Mouse (Mus musculus): ENCODE data around the gene Fam217b. TPM values are rescaled to one million over a fixed set of nuclear protein-coding genes. Genes with fewer than 3 reads are reported as not detected.

Gene Fam217b
- 14.2 and 17.2 TPM in 2 replicates for polyA plus RNA-seq (2015; fragmentation: Nextera tagmentation; extraction: Ambion mirVana)

DNA sequence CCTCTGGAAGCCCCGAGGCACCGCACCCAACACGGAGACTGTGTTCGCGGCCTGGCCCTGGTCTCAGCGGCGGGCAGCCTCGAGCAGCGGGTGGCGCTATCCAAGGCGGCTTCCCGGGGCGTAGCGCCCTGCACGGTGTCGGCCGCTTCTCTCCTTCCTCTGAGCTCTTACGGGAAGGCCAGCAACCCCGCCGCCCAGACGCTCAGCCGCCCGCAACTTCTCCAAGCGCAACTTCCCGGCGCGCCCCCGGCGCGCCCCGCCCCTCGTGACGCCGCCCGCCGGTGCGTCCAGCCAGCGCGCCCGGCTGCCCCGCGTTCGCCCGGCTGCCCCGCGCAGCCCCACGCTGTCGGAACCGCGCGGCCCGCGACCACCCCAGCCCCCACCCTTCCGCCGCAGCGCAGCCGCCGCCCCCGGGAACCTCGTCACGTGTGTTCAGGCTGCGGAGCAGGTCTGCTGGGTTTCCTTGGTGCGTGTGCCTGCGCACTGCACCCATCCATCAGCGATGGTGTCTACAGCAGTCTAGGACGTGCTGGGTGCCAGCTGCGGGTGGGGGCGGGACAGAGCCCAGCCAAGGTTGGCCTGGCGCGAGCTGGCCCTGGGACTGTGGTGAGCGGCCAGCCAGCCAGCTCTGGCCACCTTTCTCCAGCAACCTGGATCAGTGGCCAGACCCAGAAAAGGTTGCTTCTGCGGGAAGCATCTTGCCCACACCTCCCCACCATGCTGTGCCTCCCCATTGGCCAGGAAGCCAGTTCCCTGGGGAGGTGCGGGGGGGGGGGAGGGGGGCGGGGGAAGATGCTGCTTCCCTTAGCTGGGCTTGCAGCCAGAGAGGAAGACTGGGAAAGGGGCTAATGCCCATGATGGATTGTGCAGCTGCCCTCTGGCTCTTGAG is at the start of gene Fam217b, which contains the start of gene Ppp1r3d:
Gene Fam217b (plus strand): TSS at position 264 of the 889 bp plus-strand sequence.
Gene Ppp1r3d (minus strand): TSS at position 212 of the 889 bp plus-strand sequence.
- no peaks in the 10 kb centered on the region for H3K36me3 ChIP-seq (replicated peaks)
- peak within 1 kb of the TSS; percentile 98 for H3K4me2 ChIP-seq
- H3K9ac ChIP-seq, result peak within 1 kb of the TSS; percentile 61
- H3K4me1 ChIP-seq, result peaks cover 21% of the 10 kb centered on the region
- 0 out of 2 replicates have a peak, but pooled peaks cover 5% of the 10 kb centered on the region for H3K27me3 ChIP-seq (replicated peaks)
- H3K27ac ChIP-seq, result peak within 1 kb of the TSS; percentile 80
- H3K4me3 ChIP-seq, result peak within 1 kb of the TSS; percentile 58
- ATAC-seq (replicated peaks), result peak; percentile 90
- under 1% methylated on average over 57 of the region's 74 CpGs for WGBS
- no peaks in the 10 kb centered on the region for H3K9me3 ChIP-seq

DNA sequence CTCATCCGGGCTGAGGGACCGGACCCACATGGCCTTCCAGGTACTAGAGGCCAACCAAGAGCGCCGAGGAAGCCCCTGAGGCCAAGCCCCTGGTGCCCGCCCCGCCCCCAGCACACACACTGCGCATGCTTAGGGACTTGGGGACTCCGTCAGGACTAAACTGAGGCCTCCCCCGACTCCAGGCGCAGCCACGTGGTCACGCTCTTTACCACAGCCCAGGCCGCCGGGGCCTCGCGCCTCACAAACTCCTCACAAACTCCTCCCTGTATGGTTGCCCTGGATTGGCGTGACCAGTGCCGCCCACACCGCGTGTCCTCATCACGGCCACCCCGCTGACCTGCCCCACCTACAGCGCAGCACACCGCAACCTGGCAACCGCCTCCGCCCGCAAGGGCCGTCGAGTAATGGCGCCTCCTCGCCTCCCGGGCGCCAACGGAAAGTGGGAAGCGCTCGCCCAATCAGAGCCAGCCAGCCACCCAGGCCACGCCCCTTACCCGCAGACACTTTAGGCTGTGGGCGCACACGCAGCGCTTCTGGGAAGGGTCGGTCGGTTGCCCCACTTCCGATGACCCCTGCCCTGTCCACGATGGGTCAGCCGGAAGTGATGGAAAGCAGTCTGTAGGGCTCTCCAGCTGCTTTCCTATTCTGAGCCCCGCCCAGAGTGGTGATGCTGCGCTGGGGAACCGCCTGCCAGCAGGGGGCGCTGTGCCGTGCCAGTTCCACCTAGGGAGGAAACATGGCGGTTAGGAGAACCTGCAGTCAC is 7.1 kb upstream of the Fam217b start, which contains the start of gene Sycp2:
Gene Sycp2 (minus strand): TSS at position 633 of the 763 bp plus-strand sequence.
- H3K36me3 ChIP-seq (replicated peaks), result no peaks in the 10 kb centered on the region
- H3K4me1 ChIP-seq, result no peaks in the 10 kb centered on the region
- no peaks in the 10 kb centered on the region for H3K27me3 ChIP-seq (replicated peaks)
- H3K4me2 ChIP-seq, result no peak within 1 kb of the TSS
- 87% methylated on average over 52 of the region's 52 CpGs for WGBS
- no peak within 1 kb of the TSS for H3K9ac ChIP-seq
- no peak within 1 kb of the TSS for H3K27ac ChIP-seq
- no peaks in the 10 kb centered on the region for H3K9me3 ChIP-seq
- peak; percentile 45; the same call in 1 of the 2 replicates for ATAC-seq (replicated peaks)
- H3K4me3 ChIP-seq, result no peak within 1 kb of the TSS

GRCm38 (mm10) chr2:178409024-178409423 is 5.3 kb upstream of the Fam217b start:
- ATAC-seq (replicated peaks), result no peak
- WGBS, result 45% methylated on average over 1 of the region's 1 CpGs
- Histone ChIP-seq H3K4me3 (no peak overlapping the region), H3K9me3 (no peaks in the 10 kb centered on the region), H3K9ac (no peak overlapping the region), H3K4me2 (no peak overlapping the region), H3K4me1 (peaks cover 11% of the 10 kb centered on the region), H3K36me3 (replicated peaks) (no peaks in the 10 kb centered on the region), H3K27ac (no peak overlapping the region), H3K27me3 (replicated peaks) (0 out of 2 replicates have a peak, but pooled peaks cover 5% of the 10 kb centered on the region)

DNA sequence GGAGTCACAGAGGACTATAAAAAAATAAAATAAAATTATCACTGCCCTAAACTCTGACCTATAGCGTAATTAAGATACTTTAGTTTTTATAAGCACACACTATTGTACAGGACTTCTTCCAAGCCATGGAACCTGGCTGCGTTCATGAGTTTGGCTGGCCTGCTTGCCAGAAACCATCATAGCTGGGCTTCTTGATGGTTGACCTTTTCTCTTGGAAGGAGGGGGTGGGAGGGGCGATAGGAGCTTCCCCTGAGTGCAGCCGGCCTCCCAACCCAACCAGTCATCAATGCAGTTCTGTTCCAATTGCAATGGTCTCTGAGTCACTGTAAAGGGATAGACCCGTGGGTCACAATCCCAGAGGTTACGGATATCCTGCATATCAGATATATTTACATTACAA is 4.0 kb upstream of the Fam217b start:
- Histone ChIP-seq H3K36me3 (replicated peaks) (no peaks in the 10 kb centered on the region), H3K4me3 (no peak overlapping the region), H3K27ac (no peak overlapping the region), H3K27me3 (replicated peaks) (0 out of 2 replicates have a peak, but pooled peaks cover 5% of the 10 kb centered on the region), H3K4me2 (no peak overlapping the region), H3K9me3 (no peaks in the 10 kb centered on the region), H3K9ac (no peak overlapping the region), H3K4me1 (peaks cover 19% of the 10 kb centered on the region)
- ATAC-seq (replicated peaks), result no peak
- 85% methylated on average over 6 of the region's 6 CpGs for WGBS

- Histone ChIP-seq H3K27ac (no peak overlapping the region), H3K27me3 (replicated peaks) (0 out of 2 replicates have a peak, but pooled peaks cover 5% of the 10 kb centered on the region), H3K9ac (no peak overlapping the region), H3K9me3 (no peaks in the 10 kb centered on the region), H3K4me3 (no peak overlapping the region), H3K4me1 (peaks cover 21% of the 10 kb centered on the region), H3K36me3 (replicated peaks) (no peaks in the 10 kb centered on the region), H3K4me2 (peak overlapping the region; percentile 98; the same call in 1 of the 2 replicates)
- no peak for ATAC-seq (replicated peaks)
- 73% methylated on average over 6 of the region's 6 CpGs for WGBS
Measured at GRCm38 (mm10) chr2:178412598-178412997, 1.7 kb upstream of the Fam217b start.

DNA sequence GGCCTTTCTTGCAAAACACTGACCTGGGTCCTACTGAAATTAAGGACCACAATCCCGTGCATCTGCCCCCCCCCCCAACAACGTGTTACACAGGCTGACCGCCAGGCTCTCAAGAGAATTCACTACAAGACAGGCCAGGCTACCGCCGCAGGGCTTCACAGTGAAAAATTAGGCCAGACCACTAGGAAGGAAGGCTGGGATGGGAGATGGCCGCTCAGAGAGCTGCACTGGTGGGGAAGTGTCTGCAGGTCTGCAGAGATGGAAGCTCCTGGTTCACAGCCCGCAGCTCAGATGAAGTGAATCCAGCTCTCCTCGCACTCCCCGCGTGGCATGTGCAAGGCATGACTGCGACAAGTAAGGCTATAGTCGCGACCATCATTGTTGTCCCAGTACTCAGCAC is 1.2 kb upstream of the Fam217b start:
- peak overlapping the region; percentile 98 for H3K4me2 ChIP-seq
- no peaks in the 10 kb centered on the region for H3K36me3 ChIP-seq (replicated peaks)
- no peak overlapping the region for H3K27ac ChIP-seq
- 63% methylated on average over 13 of the region's 13 CpGs for WGBS
- 0 out of 2 replicates have a peak, but pooled peaks cover 5% of the 10 kb centered on the region for H3K27me3 ChIP-seq (replicated peaks)
- no peak for ATAC-seq (replicated peaks)
- peaks cover 21% of the 10 kb centered on the region for H3K4me1 ChIP-seq
- no peak overlapping the region for H3K9ac ChIP-seq
- H3K9me3 ChIP-seq, result no peaks in the 10 kb centered on the region
- peak overlapping the region; percentile 58 for H3K4me3 ChIP-seq

GRCm38 (mm10) chr2:178413481-178414260 is 653 bp upstream of the Fam217b start:
- no peaks in the 10 kb centered on the region for H3K36me3 ChIP-seq (replicated peaks)
- H3K9me3 ChIP-seq, result no peaks in the 10 kb centered on the region
- peaks cover 21% of the 10 kb centered on the region for H3K4me1 ChIP-seq
- H3K27me3 ChIP-seq (replicated peaks), result 0 out of 2 replicates have a peak, but pooled peaks cover 5% of the 10 kb centered on the region
- peak; percentile 29 for ATAC-seq (replicated peaks)
- H3K4me3 ChIP-seq, result peak overlapping the region; percentile 58
- H3K9ac ChIP-seq, result peak overlapping the region; percentile 61
- H3K4me2 ChIP-seq, result peak overlapping the region; percentile 98
- WGBS, result 16% methylated on average over 75 of the region's 75 CpGs
- H3K27ac ChIP-seq, result no peak overlapping the region

DNA sequence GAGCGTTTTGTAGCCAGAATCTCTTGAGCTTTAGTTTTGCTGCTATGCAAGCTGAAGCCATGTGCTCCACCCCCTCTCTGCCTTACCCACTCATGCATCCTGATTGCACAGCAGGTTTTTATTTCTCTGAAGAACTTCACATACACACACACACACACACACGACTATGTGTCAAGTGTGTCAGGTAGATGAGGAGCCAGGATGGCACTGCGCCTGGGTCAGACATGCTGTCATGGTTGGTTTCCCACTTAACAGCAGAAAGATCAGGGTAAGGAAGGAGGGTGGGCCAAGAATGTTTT is 775 bp downstream of the Fam217b start:
- H3K27ac ChIP-seq, result peak overlapping the region; percentile 80
- peak overlapping the region; percentile 61; the same call in 1 of the 2 replicates for H3K9ac ChIP-seq
- H3K9me3 ChIP-seq, result no peaks in the 10 kb centered on the region
- H3K27me3 ChIP-seq (replicated peaks), result 0 out of 2 replicates have a peak, but pooled peaks cover 5% of the 10 kb centered on the region
- ATAC-seq (replicated peaks), result no peak; the same call in 1 of the 2 replicates
- peak overlapping the region; percentile 58 for H3K4me3 ChIP-seq
- WGBS, result 26% methylated on average over 3 of the region's 3 CpGs
- peaks cover 21% of the 10 kb centered on the region for H3K4me1 ChIP-seq
- H3K36me3 ChIP-seq (replicated peaks), result no peaks in the 10 kb centered on the region
- peak overlapping the region; percentile 98 for H3K4me2 ChIP-seq

DNA sequence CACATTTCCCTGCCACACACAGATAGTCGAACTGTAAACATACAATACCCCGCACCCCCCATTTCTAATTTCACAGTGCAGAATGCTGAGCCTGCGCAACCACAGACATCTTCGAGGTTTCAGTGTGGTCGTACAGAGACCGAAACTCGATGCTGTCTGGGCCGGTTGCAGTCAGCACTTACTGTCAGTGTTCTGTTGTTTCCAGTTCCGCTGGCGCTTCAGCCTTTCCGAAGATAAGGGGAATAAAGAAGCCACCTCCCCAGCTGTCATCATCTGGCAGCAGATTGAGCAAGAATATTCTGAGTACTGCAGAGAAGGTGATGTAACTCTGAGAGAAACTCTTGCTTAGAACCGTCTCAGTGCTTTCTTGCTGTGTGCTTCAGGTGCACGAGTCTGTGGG is 2.1 kb downstream of the Fam217b start:
- ATAC-seq (replicated peaks), result no peak
- 79% methylated on average over 13 of the region's 13 CpGs for WGBS

GRCm38 (mm10) chr2:178416970-178417369 is 2.6 kb downstream of the Fam217b start:
- 73% methylated on average over 4 of the region's 4 CpGs for WGBS

More for the DNA sequence above, 2.1 kb downstream of the Fam217b start:
- peaks cover 21% of the 10 kb centered on the region for H3K4me1 ChIP-seq
- H3K9me3 ChIP-seq, result no peaks in the 10 kb centered on the region
- no peak overlapping the region for H3K27ac ChIP-seq
- 0 out of 2 replicates have a peak, but pooled peaks cover 5% of the 10 kb centered on the region for H3K27me3 ChIP-seq (replicated peaks)
- no peak overlapping the region for H3K9ac ChIP-seq
- H3K4me2 ChIP-seq, result no peak overlapping the region
- no peak overlapping the region for H3K4me3 ChIP-seq
- no peaks in the 10 kb centered on the region for H3K36me3 ChIP-seq (replicated peaks)

GRCm38 (mm10) chr2:178420576-178420975 is 6.3 kb downstream of the Fam217b start:
- H3K27ac ChIP-seq, result no peak overlapping the region
- H3K36me3 ChIP-seq (replicated peaks), result no peaks in the 10 kb centered on the region
- H3K9me3 ChIP-seq, result no peaks in the 10 kb centered on the region
- ATAC-seq (replicated peaks), result no peak
- no peaks in the 10 kb centered on the region; the same call in none of the 2 replicates for H3K4me1 ChIP-seq
- H3K9ac ChIP-seq, result no peak overlapping the region
- H3K4me2 ChIP-seq, result no peak overlapping the region
- no peak overlapping the region for H3K4me3 ChIP-seq
- WGBS, result 86% methylated on average over 9 of the region's 9 CpGs
- no peaks in the 10 kb centered on the region for H3K27me3 ChIP-seq (replicated peaks)

More at GRCm38 (mm10) chr2:178416970-178417369, 2.6 kb downstream of the Fam217b start:
- no peak for ATAC-seq (replicated peaks)
- Histone ChIP-seq H3K4me3 (no peak overlapping the region), H3K4me2 (no peak overlapping the region), H3K36me3 (replicated peaks) (no peaks in the 10 kb centered on the region), H3K27ac (no peak overlapping the region), H3K27me3 (replicated peaks) (0 out of 2 replicates have a peak, but pooled peaks cover 5% of the 10 kb centered on the region), H3K9me3 (no peaks in the 10 kb centered on the region), H3K4me1 (peaks cover 21% of the 10 kb centered on the region), H3K9ac (no peak overlapping the region)

Measured in midbrain, embryonic 15.5 days (tissue).